Mouse (Mus musculus): ENCODE data around the gene Narf.

GRCm38 (mm10) chr11:121298493-121298892, 61.4 kb downstream of the Narf start:
- TF ChIP-seq POLR2A (IDR thresholded peaks at IDR 0.05; ENCODE audit: extremely low read depth, insufficient read depth, low read length) (no peak), CTCF (IDR thresholded peaks at IDR 0.05; ENCODE audit: low read depth, low read length) (no peak)
